Mouse (Mus musculus) layer of hippocampus, adult 9-11 months (tissue): ENCODE results near the gene Osbp2.
"Not testable (repeated sequence)": the region's sequence is repeated elsewhere in the genome, so short reads cannot be mapped to it uniquely, and the experiment has no call there.

Experiments
- DNase-seq: peaks from one replicate; pipeline ENCODE4 v3.0.0; 2022

Gene Osbp2

DNA sequence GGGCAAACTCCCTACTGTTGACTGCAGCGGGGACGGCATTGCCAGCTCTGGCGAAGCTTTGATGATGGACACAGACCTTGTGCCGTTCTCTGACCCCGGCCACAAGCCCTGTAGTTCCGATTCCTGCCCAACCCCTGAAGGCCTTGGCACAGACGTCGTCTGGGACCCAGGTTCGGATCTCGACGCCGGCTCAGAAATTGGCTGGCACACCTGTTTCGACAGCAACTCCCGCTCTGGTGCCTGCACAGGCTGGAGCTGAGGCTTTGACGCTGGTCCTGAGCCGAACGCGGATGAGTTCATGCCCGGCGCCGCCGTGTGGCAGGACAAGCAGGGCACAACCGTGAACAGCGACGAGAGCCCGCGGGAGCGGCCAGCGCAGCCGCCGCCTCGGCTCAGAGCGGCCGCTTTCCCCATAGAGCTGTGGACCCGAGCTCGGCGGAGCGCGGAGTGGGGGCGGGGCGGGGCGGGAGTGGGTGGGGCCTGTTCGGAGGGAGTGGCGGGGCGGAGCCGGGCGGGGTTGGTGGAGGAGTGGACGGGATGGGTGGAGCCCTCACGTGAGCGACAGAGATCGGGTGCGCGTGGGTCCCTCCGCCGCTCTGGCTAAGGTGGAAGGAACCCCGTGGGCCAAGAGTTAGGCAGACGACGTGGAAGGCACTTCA, at the start of gene Osbp2:
Osbp2 (minus strand) TSS at position 450 of the 659 bp plus-strand sequence.
- DNase-seq, result peak; percentile 80

DNA sequence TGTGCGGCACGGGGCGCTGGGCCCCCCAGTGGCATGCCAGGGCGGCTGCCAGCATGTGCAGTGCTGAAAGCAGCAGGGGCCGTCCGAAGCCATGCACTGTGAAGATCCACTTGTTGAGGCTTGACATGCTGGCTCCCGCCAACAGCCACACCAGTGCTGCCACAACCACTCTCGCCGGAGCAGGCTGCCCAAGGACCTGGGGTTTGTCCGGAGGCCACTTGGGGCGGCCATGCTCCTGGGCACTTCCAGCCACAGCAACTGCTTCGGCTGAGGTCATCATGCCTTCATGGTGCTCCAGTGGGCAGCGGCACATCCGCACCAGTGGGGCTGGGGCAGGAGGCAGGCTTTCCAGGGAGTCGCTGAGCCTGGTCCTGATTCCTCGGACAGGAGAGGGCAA, 49.2 kb upstream of the Osbp2 start:
- peak; percentile 28 for DNase-seq

- no peak for DNase-seq
These were observed 48.6 kb upstream of the Osbp2 start for GRCm38 (mm10) chr11:3912100-3912874.

GRCm38 (mm10) chr11:3911440-3911839, 47.7 kb upstream of the Osbp2 start:
- DNase-seq, result not testable (repeated sequence)

GRCm38 (mm10) chr11:3910513-3911310, 47.0 kb upstream of the Osbp2 start:
- DNase-seq, result no peak

- no peak for DNase-seq
These were observed 45.5 kb upstream of the Osbp2 start for GRCm38 (mm10) chr11:3909236-3909635.

DNA sequence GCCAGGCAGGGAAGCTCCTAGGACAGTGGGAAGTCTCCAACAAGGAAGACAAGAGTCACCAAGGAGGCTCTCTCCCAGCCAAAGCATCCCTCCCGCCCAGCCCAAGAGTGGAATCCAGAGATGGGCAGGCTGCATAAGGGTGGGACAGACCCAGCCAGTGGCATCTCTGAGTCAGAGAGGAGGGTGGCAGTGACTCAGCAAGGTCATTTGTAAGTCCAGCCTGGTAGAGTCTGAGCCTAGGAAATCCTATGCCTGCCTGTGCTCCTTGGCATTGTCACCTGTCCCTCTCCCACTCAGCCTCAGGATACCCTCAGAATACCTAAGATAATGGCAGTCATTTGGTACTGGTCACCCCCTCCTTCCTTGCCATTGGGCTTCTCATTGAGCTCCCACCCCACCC, 41.7 kb upstream of the Osbp2 start:
- no peak for DNase-seq

GRCm38 (mm10) chr11:3904673-3905072, 41.0 kb upstream of the Osbp2 start:
- DNase-seq, result no peak

DNA sequence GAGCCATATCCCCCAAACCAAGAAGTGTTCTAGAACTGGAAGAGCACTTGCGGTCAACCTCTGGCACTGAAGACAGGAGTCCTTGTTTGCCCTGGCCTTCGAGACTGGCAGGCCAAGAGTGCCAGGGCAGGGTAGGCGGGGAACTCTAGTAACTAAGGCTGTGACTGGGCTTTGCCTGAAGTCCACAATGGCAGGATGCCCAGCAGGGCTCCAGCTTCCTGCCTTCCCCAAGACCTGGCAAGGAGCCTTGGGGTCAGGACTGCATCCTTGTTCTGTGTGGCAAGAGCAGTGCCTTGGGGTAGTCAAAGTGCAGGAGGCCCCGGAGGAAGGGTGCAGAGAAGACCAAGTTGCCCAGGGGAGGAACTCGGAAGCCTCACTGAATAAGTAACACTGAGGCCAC, 39.3 kb upstream of the Osbp2 start:
- peak; percentile 69 for DNase-seq

GRCm38 (mm10) chr11:3902516-3902915, 38.8 kb upstream of the Osbp2 start:
- no peak for DNase-seq

DNA sequence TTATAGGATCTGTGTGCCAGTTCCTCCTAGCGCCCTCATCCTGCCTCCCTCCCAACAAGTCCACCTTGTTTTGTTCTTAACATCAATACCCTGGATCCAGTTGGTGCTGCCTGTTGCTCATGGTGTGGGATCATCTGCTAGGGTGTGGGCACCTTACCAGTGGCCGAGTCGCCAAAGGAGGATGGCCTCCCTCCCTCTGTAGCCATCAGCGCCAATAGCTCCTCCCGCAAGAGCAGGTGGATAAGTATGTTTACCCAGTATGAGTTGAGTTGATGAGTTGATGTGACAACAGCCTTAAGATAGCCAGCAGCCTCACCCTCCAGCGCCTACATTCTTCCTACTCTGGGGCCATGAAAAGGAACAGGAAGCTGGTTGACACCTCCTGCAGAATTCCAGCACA, 36.6 kb upstream of the Osbp2 start:
- no peak for DNase-seq

DNA sequence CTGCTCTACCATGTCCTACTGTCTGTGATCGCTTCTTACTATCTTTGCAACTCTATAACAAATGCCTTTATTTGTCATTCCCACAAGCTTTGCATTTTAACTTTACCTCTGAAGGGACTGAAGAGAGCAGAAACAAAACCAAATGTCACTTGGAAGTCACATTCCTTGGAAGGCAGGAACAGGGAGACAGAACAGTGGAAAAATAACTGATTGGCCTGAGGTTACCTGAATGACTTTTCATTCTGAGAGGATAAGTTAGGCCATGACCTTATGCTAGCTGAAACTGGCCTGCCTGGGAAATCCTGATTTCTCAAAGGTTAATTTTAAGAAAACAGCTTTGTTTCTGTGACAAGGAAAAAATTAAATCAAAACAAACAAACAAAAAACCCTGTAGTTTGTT, 32.2 kb upstream of the Osbp2 start:
- no peak for DNase-seq

DNA sequence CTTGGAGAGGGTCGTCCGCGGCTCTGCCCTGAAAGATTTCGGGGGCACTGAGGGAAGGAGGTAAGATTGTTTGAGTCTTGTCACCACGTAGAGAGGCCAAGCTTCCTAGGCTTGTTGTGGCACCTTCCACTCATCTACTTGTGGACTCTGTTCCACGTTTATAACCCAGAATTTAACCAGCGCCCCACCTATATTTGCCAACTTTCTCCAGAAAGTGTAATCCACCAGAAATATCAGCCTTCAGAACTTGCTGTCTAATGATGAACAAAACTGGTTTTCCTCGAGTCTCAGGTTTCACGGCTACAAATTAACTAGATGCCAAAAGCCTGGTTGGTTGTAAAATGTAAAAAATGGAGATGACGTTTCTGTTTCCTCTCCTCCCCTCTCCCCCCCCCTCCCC, 31.8 kb upstream of the Osbp2 start:
- no peak for DNase-seq

- peak; percentile 97 for DNase-seq
These were observed 30.9 kb upstream of the Osbp2 start, which contains the start of the genes 4921536K21Rik and Dusp18 for GRCm38 (mm10) chr11:3894406-3895281. Gene 4921536K21Rik (minus strand): TSS chr11:3895098. Gene Dusp18 (plus strand): TSS chr11:3895240.

- DNase-seq, result no peak
These were observed 30.3 kb upstream of the Osbp2 start for GRCm38 (mm10) chr11:3893970-3894369.

- no peak for DNase-seq
These were observed 23.6 kb upstream of the Osbp2 start for GRCm38 (mm10) chr11:3887331-3887730.

GRCm38 (mm10) chr11:3883711-3884110, 20.0 kb upstream of the Osbp2 start:
- DNase-seq, result no peak

GRCm38 (mm10) chr11:3879836-3880235, 16.1 kb upstream of the Osbp2 start:
- peak; percentile 73 for DNase-seq

DNA sequence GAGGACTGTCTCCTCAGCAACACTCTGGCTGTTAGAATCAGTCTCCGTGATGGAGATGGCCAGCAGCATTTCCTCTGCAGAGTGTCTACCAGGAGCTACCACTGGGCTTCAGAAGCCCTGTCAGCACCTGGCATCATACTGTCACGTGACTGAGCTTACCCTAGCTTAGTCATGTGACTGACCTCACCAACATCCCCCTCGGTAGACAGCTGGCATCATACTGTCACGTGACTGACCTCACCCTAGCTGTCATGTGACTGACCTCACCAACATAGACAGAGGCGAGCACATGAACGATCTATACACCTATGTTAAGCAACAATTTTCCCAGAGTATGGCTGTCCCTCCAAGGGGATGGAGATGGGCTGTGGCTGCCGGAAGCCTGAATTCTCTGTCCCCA, 15.0 kb upstream of the Osbp2 start:
- DNase-seq, result no peak

GRCm38 (mm10) chr11:3876419-3876818, 12.7 kb upstream of the Osbp2 start:
- peak; percentile 67 for DNase-seq

- no peak for DNase-seq
These were observed 640 bp upstream of the Osbp2 start for GRCm38 (mm10) chr11:3864343-3864742.

DNA sequence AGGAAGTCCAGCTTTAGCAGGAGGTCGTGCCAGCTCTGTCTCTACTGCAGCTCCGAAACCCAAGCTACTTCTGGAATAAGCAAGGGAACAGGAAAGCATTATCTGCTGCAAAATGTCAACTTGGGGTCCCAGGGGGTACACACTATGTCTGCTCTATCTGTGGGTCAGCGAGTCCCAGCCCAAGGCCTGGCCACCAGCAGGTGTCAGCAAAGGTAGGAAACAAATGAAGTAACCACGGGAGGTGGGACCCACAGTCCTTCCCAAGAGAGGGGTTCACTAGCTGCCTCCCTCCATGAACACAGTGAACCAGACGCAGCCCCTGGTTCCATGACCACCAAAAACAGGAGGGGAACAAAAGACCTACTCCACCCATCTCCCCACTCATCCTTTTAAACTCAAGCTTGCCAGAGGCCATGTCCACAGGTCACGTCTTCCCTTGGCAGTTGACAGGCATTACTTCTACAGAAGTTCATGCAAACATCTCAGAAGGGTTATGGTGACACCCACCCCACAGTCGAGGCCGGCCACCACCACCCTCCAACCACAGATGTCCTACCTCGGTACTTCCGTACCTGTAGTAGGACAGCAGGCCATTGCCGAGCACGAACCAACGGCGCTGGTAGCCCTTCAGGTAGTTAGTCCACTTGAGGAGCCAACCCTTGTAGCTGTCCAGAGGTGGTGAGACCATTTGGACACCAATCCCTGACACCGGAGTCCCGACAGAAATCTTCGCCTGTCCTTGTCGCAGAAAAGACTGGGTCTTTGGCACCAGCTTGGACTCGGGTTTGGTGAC, 846 bp downstream of the Osbp2 start:
- DNase-seq, result no peak
